Mouse (Mus musculus) forebrain, embryonic 11.5 days (tissue): ENCODE measurements around the gene Tram2. TPM values are rescaled to one million over a fixed set of nuclear protein-coding genes. Genes with fewer than 3 reads are reported as not detected.

Source experiments
- ATAC-seq: fragments of 200-750 bp; cut with Nextera tagmentation; replicated peaks from 2 replicates; pipeline ENCODE4 v1.8.0; 2017; ENCODE audit warnings: moderate TSS enrichment; ENCODE audit not compliant: low FRiP score
- DNase-seq: peaks from one replicate; pipeline ENCODE4 v3.0.0-alpha.2; 2017; ENCODE audit warnings: low spot score
- H3K27ac ChIP-seq: fragments of 300-500 bp; sonication (generic); 2 replicates; pipeline ENCODE4 v1.5.1; 2014; ENCODE audit warnings: low read depth, low read length
- H3K27me3 ChIP-seq: fragments of 300-500 bp; sonication (generic); 2 replicates; pipeline ENCODE4 v1.6.1; 2014; ENCODE audit warnings: mild to moderate bottlenecking, low read length, mixed read lengths; ENCODE audit not compliant: control insufficient read depth, insufficient read depth
- H3K36me3 ChIP-seq: fragments of 300-500 bp; sonication (generic); 2 replicates; pipeline ENCODE4 v1.6.1; 2014; ENCODE audit warnings: mild to moderate bottlenecking, low read length, moderate library complexity, mixed read lengths; ENCODE audit not compliant: control insufficient read depth, insufficient read depth
- H3K4me1 ChIP-seq: fragments of 300-500 bp; sonication (generic); replicated peaks from 2 replicates; pipeline ENCODE4 v1.6.1; 2014; ENCODE audit warnings: low read length, mixed read lengths; ENCODE audit not compliant: control insufficient read depth, insufficient read depth
- H3K4me2 ChIP-seq: fragments of 300-500 bp; sonication (generic); 2 replicates; pipeline ENCODE4 v1.6.1; 2014; ENCODE audit warnings: low read depth, mild to moderate bottlenecking, low read length, moderate library complexity, mixed read lengths; ENCODE audit not compliant: severe bottlenecking
- H3K4me3 ChIP-seq: fragments of 300-500 bp; sonication (generic); 2 replicates; pipeline ENCODE4 v1.5.1; 2014; ENCODE audit warnings: low read depth, low read length
- H3K9ac ChIP-seq: fragments of 300-500 bp; sonication (generic); 2 replicates; pipeline ENCODE4 v1.6.1; 2014; ENCODE audit warnings: low read length
- H3K9me3 ChIP-seq: fragments of 300-500 bp; sonication (generic); 2 replicates; pipeline ENCODE4 v1.6.1; 2016; ENCODE audit warnings: low read length, mixed read lengths; ENCODE audit not compliant: control insufficient read depth
- WGBS: fragments of 180-500 bp; shearing (Covaris S2); extraction: QIAGEN DNeasy Blood & Tissue Kit; methylation state at CpG from one replicate; pipeline ENCODE4 v1.1.7; 2014; 5-methylcytosine and 5-hydroxymethylcytosine counted together
- polyA plus RNA-seq: library from polyadenylated mRNA; unstranded; fragments of >200 nt; fragmentation: Nextera tagmentation; extraction: Ambion mirVana; gene quantifications from 2 replicates; pipeline ENCODE4 v1.2.1, GENCODE M21; 2014

The Tram2 gene
- 6.2 and 6.8 TPM in 2 replicates for polyA plus RNA-seq

- Histone ChIP-seq H3K9ac (peak within 1 kb of the TSS; percentile 78), H3K4me1 (peaks cover 26% of the 10 kb centered on the region)
- WGBS: under 1% methylated on average over 33 of the region's 52 CpGs
Observed at GRCm38 (mm10) chr1:21079217-21079773, at the start of gene Tram2. Tram2 (minus strand) TSS chr1:21079229.

GRCm38 (mm10) chr1:21124713-21125336 is 45.8 kb upstream of the Tram2 start:
- H3K27me3 ChIP-seq: no peaks in the 10 kb centered on the region
- 89% methylated on average over 14 of the region's 14 CpGs for WGBS

More at GRCm38 (mm10) chr1:21079217-21079773, at the start of gene Tram2:
- peak within 1 kb of the TSS; percentile 59 for H3K4me3 ChIP-seq
- H3K4me2 ChIP-seq: peak within 1 kb of the TSS; percentile 73
- ATAC-seq (peak; percentile 94), DNase-seq (peak; percentile 98)
- no peaks in the 10 kb centered on the region for H3K36me3 ChIP-seq
- H3K9me3 ChIP-seq: no peaks in the 10 kb centered on the region
- peak within 1 kb of the TSS; percentile 76 for H3K27ac ChIP-seq
- H3K27me3 ChIP-seq: no peaks in the 10 kb centered on the region

GRCm38 (mm10) chr1:21103784-21104183 is 24.8 kb upstream of the Tram2 start:
- Histone ChIP-seq H3K9me3 (no peaks in the 10 kb centered on the region), H3K4me3 (no peak overlapping the region), H3K27me3 (no peaks in the 10 kb centered on the region), H3K36me3 (no peaks in the 10 kb centered on the region), H3K4me1 (no peaks in the 10 kb centered on the region), H3K9ac (no peak overlapping the region), H3K27ac (no peak overlapping the region), H3K4me2 (no peak overlapping the region)
- DNase-seq (no peak), ATAC-seq (no peak)
- WGBS: 92% methylated on average over 4 of the region's 4 CpGs

More at GRCm38 (mm10) chr1:21124713-21125336, 45.8 kb upstream of the Tram2 start:
- no peak overlapping the region for H3K9ac ChIP-seq
- no peaks in the 10 kb centered on the region for H3K36me3 ChIP-seq
- no peak overlapping the region for H3K27ac ChIP-seq
- DNase-seq (no peak), ATAC-seq (no peak)
- no peaks in the 10 kb centered on the region for H3K4me1 ChIP-seq
- no peak overlapping the region for H3K4me3 ChIP-seq
- H3K4me2 ChIP-seq: no peak overlapping the region
- H3K9me3 ChIP-seq: no peaks in the 10 kb centered on the region; the same call in 1 of the 2 replicates

- DNase-seq (peak; percentile 55), ATAC-seq (no peak)
- Histone ChIP-seq H3K27ac (no peak overlapping the region), H3K4me1 (no peaks in the 10 kb centered on the region), H3K4me3 (no peak overlapping the region), H3K9ac (no peak overlapping the region), H3K9me3 (no peaks in the 10 kb centered on the region), H3K27me3 (no peaks in the 10 kb centered on the region), H3K4me2 (no peak overlapping the region), H3K36me3 (no peaks in the 10 kb centered on the region)
- WGBS: 63% methylated on average over 15 of the region's 15 CpGs
Observed at GRCm38 (mm10) chr1:21101221-21102006, 22.4 kb upstream of the Tram2 start.

GRCm38 (mm10) chr1:21100726-21101125 is 21.7 kb upstream of the Tram2 start:
- DNase-seq (no peak), ATAC-seq (no peak)
- Histone ChIP-seq H3K27me3 (no peaks in the 10 kb centered on the region), H3K4me3 (no peak overlapping the region), H3K9ac (no peak overlapping the region), H3K36me3 (no peaks in the 10 kb centered on the region), H3K9me3 (no peaks in the 10 kb centered on the region), H3K4me1 (no peaks in the 10 kb centered on the region), H3K4me2 (no peak overlapping the region), H3K27ac (no peak overlapping the region)
- 86% methylated on average over 4 of the region's 4 CpGs for WGBS

- DNase-seq (no peak), ATAC-seq (no peak)
- H3K9me3 ChIP-seq: no peaks in the 10 kb centered on the region
- no peaks in the 10 kb centered on the region for H3K4me1 ChIP-seq
- no peak overlapping the region for H3K9ac ChIP-seq
- no peak overlapping the region for H3K4me2 ChIP-seq
- H3K27ac ChIP-seq: no peak overlapping the region
- H3K4me3 ChIP-seq: no peak overlapping the region
- 89% methylated on average over 23 of the region's 23 CpGs for WGBS
- H3K36me3 ChIP-seq: no peaks in the 10 kb centered on the region
- no peaks in the 10 kb centered on the region for H3K27me3 ChIP-seq
Observed at GRCm38 (mm10) chr1:21097001-21097989, 18.3 kb upstream of the Tram2 start.

- Histone ChIP-seq H3K36me3 (no peaks in the 10 kb centered on the region), H3K27ac (no peak overlapping the region), H3K4me1 (no peaks in the 10 kb centered on the region), H3K9ac (no peak overlapping the region), H3K9me3 (no peaks in the 10 kb centered on the region), H3K4me3 (no peak overlapping the region), H3K27me3 (no peaks in the 10 kb centered on the region), H3K4me2 (no peak overlapping the region)
- no peak for DNase-seq
- 82% methylated on average over 4 of the region's 4 CpGs for WGBS
- no peak for ATAC-seq
Observed at GRCm38 (mm10) chr1:21094644-21095215, 15.7 kb upstream of the Tram2 start.
